Mouse (Mus musculus): ENCODE measurements around the gene Gfer. TPM values are rescaled to one million over a fixed set of nuclear protein-coding genes. Genes with fewer than 3 reads are reported as not detected.

Gfer gene
- total RNA-seq (2017), result 12.4 to 19.8 TPM (median 15.4 TPM) in 3 replicates

- ATAC-seq (replicated peaks; ENCODE audit: insufficient number of reproducible peaks, low FRiP score, low TSS enrichment, poor library complexity, severe bottlenecking), result peak; percentile 41
Observed at GRCm38 (mm10) chr17:24696011-24696697, at the start of gene Gfer, which contains the start of gene Noxo1. Gfer (minus strand) TSS chr17:24696156. Noxo1 (plus strand) TSS chr17:24696234.

DNA sequence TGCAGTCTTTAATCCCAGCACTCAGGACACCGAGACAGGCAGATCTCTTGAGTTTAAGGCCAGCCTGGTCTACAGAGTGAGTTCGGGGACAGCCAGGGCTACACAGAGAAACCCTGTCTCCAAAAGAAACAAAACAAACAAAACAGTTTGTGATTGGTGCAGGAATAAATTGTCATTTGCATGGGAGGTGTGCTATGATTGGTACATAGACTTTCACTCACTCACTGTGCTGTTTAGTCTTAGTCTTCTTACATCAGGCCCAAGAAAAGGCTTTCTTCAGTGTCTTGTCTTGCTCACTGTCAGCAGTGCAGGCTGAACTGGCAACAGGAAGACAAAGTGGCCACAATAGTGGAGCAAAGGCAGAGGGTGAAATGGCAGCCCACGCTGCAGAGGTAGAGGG, 48.4 kb upstream of the Gfer start:
- no peak for ATAC-seq (replicated peaks; ENCODE audit: insufficient number of reproducible peaks, low FRiP score, low TSS enrichment, poor library complexity, severe bottlenecking)

- no peak for ATAC-seq (replicated peaks; ENCODE audit: insufficient number of reproducible peaks, low FRiP score, low TSS enrichment, poor library complexity, severe bottlenecking)
Observed at GRCm38 (mm10) chr17:24743896-24744295, 47.9 kb upstream of the Gfer start.

GRCm38 (mm10) chr17:24742307-24742706, 46.4 kb upstream of the Gfer start:
- peak; percentile 32 for ATAC-seq (replicated peaks; ENCODE audit: insufficient number of reproducible peaks, low FRiP score, low TSS enrichment, poor library complexity, severe bottlenecking)

DNA sequence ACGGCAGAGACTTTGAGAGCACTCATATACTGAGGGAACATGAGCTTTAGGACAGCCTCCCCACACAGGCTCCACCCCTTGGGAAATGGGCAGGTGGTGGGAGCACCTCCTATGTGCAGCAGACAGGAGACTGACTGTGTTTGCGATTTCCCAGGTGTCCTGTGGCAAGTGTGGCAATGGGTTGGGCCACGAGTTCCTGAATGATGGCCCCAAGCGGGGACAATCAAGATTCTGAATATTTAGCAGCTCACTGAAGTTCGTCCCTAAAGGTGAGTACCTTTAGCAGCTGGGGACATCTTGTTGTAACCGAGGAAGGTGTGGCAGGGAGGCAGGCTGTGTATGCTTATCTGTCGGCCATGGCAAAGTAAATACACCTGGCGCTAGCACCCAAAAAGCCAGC, 44.0 kb upstream of the Gfer start:
- no peak for ATAC-seq (replicated peaks; ENCODE audit: insufficient number of reproducible peaks, low FRiP score, low TSS enrichment, poor library complexity, severe bottlenecking)

DNA sequence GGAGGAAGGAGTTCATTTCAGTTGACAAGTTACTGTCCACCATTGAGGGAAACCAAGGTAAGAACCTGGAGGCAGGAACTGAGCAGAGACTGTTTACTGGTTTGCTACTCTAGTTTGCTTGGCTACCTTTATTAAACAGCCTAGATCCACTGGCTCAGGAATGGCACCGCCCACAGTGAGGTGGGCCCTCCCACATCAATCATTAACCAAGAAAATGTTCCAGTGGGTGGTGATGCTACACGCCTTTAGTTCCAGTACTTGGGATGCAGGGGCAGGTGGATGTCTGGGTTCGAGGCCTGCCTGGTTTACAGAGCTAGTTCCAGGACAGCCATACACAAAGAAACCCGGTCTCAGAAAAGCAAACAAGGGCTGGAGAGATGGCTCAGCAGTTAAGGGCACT, 42.3 kb upstream of the Gfer start:
- no peak for ATAC-seq (replicated peaks; ENCODE audit: insufficient number of reproducible peaks, low FRiP score, low TSS enrichment, poor library complexity, severe bottlenecking)

- ATAC-seq (replicated peaks; ENCODE audit: insufficient number of reproducible peaks, low FRiP score, low TSS enrichment, poor library complexity, severe bottlenecking), result peak; percentile 37
Observed at GRCm38 (mm10) chr17:24737135-24737810, 41.3 kb upstream of the Gfer start.

GRCm38 (mm10) chr17:24736330-24737051, 40.5 kb upstream of the Gfer start, which contains the start of gene Msrb1:
Msrb1 (plus strand) TSS chr17:24736642.
- peak; percentile 84 for ATAC-seq (replicated peaks; ENCODE audit: insufficient number of reproducible peaks, low FRiP score, low TSS enrichment, poor library complexity, severe bottlenecking)

GRCm38 (mm10) chr17:24735446-24735845, 39.5 kb upstream of the Gfer start:
- no peak for ATAC-seq (replicated peaks; ENCODE audit: insufficient number of reproducible peaks, low FRiP score, low TSS enrichment, poor library complexity, severe bottlenecking)

- no peak for ATAC-seq (replicated peaks; ENCODE audit: insufficient number of reproducible peaks, low FRiP score, low TSS enrichment, poor library complexity, severe bottlenecking)
Observed at GRCm38 (mm10) chr17:24734513-24734912, 38.6 kb upstream of the Gfer start.

GRCm38 (mm10) chr17:24733434-24734050, 37.6 kb upstream of the Gfer start:
- ATAC-seq (replicated peaks; ENCODE audit: insufficient number of reproducible peaks, low FRiP score, low TSS enrichment, poor library complexity, severe bottlenecking), result no peak

GRCm38 (mm10) chr17:24732233-24732935, 36.4 kb upstream of the Gfer start:
- no peak for ATAC-seq (replicated peaks; ENCODE audit: insufficient number of reproducible peaks, low FRiP score, low TSS enrichment, poor library complexity, severe bottlenecking)

DNA sequence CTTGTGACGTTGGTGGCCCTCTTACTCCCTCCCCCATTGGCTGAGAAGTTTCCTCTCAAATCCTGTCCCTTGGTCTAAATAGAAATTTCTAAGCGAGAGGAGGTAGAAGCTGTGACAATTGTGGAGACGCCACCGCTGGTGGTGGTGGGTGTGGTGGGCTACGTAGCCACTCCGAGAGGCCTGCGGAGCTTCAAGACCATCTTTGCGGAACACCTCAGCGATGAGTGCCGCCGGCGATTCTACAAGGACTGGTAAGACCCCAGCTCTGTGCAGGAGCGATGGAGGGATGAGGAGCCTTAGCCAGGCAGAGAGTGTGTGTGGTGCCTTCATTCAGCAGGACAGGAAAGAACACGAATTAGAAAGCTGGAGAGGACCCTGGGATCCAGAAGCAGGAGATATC, 34.8 kb upstream of the Gfer start:
- no peak for ATAC-seq (replicated peaks; ENCODE audit: insufficient number of reproducible peaks, low FRiP score, low TSS enrichment, poor library complexity, severe bottlenecking)

- ATAC-seq (replicated peaks; ENCODE audit: insufficient number of reproducible peaks, low FRiP score, low TSS enrichment, poor library complexity, severe bottlenecking), result no peak
Observed at GRCm38 (mm10) chr17:24729067-24729466, 33.1 kb upstream of the Gfer start.

DNA sequence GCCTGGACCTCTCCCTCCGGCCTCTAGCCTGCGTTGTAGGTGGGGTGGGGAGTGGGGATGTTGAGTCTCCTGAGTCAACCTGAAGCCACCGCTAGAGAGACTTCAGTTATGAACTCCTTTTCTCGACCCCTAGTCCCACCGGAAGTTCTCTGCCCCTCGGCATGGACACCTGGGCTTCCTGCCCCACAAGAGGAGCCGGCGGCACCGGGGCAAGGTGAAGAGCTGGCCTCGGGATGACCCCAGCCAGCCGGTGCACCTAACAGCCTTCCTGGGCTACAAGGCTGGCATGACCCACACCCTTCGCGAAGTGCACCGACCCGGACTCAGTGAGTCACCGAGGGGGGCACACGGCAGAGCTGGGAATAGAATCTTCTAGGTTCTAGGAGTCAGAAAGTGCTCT, 32.2 kb upstream of the Gfer start:
- no peak for ATAC-seq (replicated peaks; ENCODE audit: insufficient number of reproducible peaks, low FRiP score, low TSS enrichment, poor library complexity, severe bottlenecking)

- no peak for ATAC-seq (replicated peaks; ENCODE audit: insufficient number of reproducible peaks, low FRiP score, low TSS enrichment, poor library complexity, severe bottlenecking)
Observed at GRCm38 (mm10) chr17:24727618-24728017, 31.7 kb upstream of the Gfer start, which contains the start of gene Rpl3l. Rpl3l (plus strand) TSS chr17:24727820.

- no peak for ATAC-seq (replicated peaks; ENCODE audit: insufficient number of reproducible peaks, low FRiP score, low TSS enrichment, poor library complexity, severe bottlenecking)
Observed at GRCm38 (mm10) chr17:24725637-24726390, 29.9 kb upstream of the Gfer start.

- ATAC-seq (replicated peaks; ENCODE audit: insufficient number of reproducible peaks, low FRiP score, low TSS enrichment, poor library complexity, severe bottlenecking), result peak; percentile 77
Observed at GRCm38 (mm10) chr17:24724184-24724583, 28.2 kb upstream of the Gfer start, which contains the start of gene Ndufb10. Ndufb10 (minus strand) TSS chr17:24724478.
